In genomic region chr14:59063221-59063620, GRCm38 (mm10) we compare ENCODE assay signal across 18 mouse cellular contexts.
"Had no signal": no experiment of that assay in that cellular context is flagged by ENCODE, and none has a peak within 500 bp of the region (broad histone marks: within the 10 kb centered on the region; RNA-seq: fewer than 3 reads in every experiment).

No protein-coding gene starts in this region.

- DNase-seq: lung, adult 18-20 months; lung, embryonic 14.5 days; lung, postnatal 10 days; lung, postnatal 4 days; midbrain, embryonic 14.5 days; retina, postnatal 1 day; right cerebral cortex, adult 18-20 months; right cerebral cortex, postnatal 25 days; right cerebral cortex, postnatal 4 days; spleen, adult 18-20 months; thymus, adult 18-20 months; thymus, postnatal 14 days; thymus, postnatal 36 days had no signal

- H3K4me3 ChIP-seq: midbrain, embryonic 10.5 days; midbrain, embryonic 12.5 days; myocyte; neural tube, embryonic 13.5 days; neural tube, embryonic 15.5 days had no signal

- H3K27ac ChIP-seq: midbrain, embryonic 10.5 days; midbrain, embryonic 12.5 days; neural tube, embryonic 13.5 days; neural tube, embryonic 15.5 days had no signal
